Mouse (Mus musculus): ENCODE measurements around the gene Myo1g. TPM values are rescaled to one million over a fixed set of nuclear protein-coding genes. Genes with fewer than 3 reads are reported as not detected.

The Myo1g gene
- polyA plus RNA-seq, 1 experiment from 2014 or later, result 0.64 TPM

DNA sequence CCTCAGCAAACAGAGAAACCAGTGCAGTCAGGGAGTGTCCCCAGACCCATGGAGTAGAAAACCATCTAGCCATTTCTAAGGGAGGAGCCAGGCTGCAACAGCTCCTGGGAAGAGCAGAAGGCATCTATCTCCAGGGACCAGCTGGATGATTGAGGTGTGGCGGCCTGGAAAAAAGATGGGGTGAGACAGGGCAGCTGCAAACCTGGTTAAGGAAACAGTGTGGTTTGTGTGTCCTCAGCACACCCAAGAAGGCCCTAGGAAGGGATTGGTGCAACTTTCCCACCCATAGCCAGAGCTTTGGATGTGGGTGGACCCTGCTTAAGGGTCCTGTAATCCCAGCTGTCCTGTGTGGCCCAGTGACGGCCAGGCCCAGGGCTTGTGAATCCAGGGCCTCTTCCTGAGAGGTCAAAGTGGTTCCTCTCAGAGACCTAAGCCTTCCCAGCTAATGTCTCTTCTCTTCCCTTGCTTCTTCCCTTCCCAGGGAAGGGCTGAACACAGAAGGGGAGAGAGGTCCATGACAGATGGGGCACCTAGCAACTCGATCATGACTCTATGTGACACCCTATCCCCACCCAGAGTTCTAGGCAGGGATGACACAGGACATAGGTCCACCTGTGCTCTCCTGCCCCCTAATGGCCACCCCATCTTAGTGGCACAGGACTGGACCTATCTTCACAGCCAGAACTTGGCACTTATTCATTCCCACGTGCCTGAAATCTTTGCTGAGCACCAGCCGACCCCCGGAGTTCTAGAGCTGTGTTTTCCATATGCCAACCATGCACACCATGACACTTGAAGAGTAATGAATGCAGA is 30.9 kb downstream of the Myo1g start:
- DNase-seq (ENCODE audit: low spot score) (no peak), ATAC-seq (ENCODE audit: insufficient number of reproducible peaks, low FRiP score, low TSS enrichment, low read depth) (no peak)
- Histone ChIP-seq H3K4me2 (ENCODE audit: low read depth, severe bottlenecking) (no peak overlapping the region), H3K4me3 (ENCODE audit: low read depth, low read length) (no peak overlapping the region), H3K9ac (ENCODE audit: low read length) (no peak overlapping the region), H3K27me3 (ENCODE audit: control insufficient read depth, insufficient read depth, low read length) (no peaks in the 10 kb centered on the region), H3K36me3 (ENCODE audit: control insufficient read depth, insufficient read depth, low read length) (no peaks in the 10 kb centered on the region), H3K27ac (replicated peaks; ENCODE audit: low read depth, low read length) (no peak overlapping the region), H3K9me3 (ENCODE audit: control insufficient read depth, low read length) (no peaks in the 10 kb centered on the region), H3K4me1 (ENCODE audit: control insufficient read depth, insufficient read depth, low read length) (no peaks in the 10 kb centered on the region)
- 58% methylated on average over 6 of the region's 6 CpGs for WGBS

DNA sequence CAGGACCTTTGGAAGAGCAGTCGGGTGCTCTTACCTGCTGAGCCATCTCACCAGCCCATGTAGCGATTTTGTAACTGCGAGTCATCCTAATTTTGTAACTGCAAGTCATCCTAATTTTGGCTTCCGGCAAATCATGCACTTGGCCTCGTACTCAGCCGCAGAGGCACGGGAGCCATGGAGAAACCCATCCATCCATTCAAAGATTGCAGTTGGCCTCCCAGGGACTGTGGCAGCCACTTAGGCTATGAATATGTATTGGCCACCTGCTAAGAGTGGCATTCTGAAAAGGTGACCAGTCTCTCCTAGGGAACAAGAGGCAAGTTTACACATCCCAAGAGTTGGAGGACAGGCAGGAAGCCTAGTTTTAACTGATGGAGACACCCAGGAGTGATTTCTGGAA is 31.5 kb downstream of the Myo1g start:
- no peak overlapping the region for H3K27ac ChIP-seq (replicated peaks; ENCODE audit: low read depth, low read length)
- 89% methylated on average over 7 of the region's 7 CpGs for WGBS
- ATAC-seq (ENCODE audit: insufficient number of reproducible peaks, low FRiP score, low TSS enrichment, low read depth) (no peak), DNase-seq (ENCODE audit: low spot score) (no peak)
- H3K9ac ChIP-seq (ENCODE audit: low read length), result no peak overlapping the region
- H3K27me3 ChIP-seq (ENCODE audit: control insufficient read depth, insufficient read depth, low read length), result no peaks in the 10 kb centered on the region
- no peak overlapping the region for H3K4me2 ChIP-seq (ENCODE audit: low read depth, severe bottlenecking)
- H3K4me1 ChIP-seq (ENCODE audit: control insufficient read depth, insufficient read depth, low read length), result no peaks in the 10 kb centered on the region
- no peaks in the 10 kb centered on the region for H3K36me3 ChIP-seq (ENCODE audit: control insufficient read depth, insufficient read depth, low read length)
- H3K9me3 ChIP-seq (ENCODE audit: control insufficient read depth, low read length), result no peaks in the 10 kb centered on the region
- H3K4me3 ChIP-seq (ENCODE audit: low read depth, low read length), result no peak overlapping the region

DNA sequence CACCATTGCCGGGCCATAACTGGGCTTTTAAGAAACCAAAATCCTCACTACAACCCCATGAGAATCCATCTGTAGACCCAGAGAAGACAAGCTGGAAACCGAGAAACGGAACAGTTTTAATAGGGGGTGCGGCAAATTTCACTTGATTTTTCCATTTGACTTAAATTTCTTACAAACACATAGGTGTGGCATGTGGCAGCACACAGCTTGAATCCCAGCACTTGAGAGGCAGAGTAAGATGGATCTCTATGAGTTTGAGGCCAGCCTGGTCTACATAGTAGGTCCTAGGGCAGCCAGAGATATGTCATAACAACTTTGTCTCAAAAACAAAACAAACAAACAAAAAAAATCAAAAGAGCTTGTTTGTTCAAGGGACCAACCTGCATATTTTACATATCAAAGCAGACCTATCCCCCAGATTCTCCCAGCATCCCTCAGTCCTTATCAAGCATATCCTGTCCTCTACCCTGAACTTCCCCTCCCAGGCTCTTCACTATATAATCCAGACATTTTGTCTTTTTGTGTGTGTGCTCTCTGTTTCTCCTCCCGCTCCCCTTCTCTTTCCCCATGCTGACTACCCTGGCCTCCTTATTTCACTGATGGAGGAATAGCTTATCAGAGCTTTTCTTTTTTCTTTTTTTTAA is 32.6 kb downstream of the Myo1g start:
- 93% methylated on average over 5 of the region's 5 CpGs for WGBS
- Histone ChIP-seq H3K4me1 (ENCODE audit: control insufficient read depth, insufficient read depth, low read length) (no peaks in the 10 kb centered on the region), H3K36me3 (ENCODE audit: control insufficient read depth, insufficient read depth, low read length) (no peaks in the 10 kb centered on the region), H3K27ac (replicated peaks; ENCODE audit: low read depth, low read length) (no peak overlapping the region), H3K9me3 (ENCODE audit: control insufficient read depth, low read length) (no peaks in the 10 kb centered on the region), H3K27me3 (ENCODE audit: control insufficient read depth, insufficient read depth, low read length) (no peaks in the 10 kb centered on the region), H3K4me3 (ENCODE audit: low read depth, low read length) (no peak overlapping the region), H3K4me2 (ENCODE audit: low read depth, severe bottlenecking) (no peak overlapping the region), H3K9ac (ENCODE audit: low read length) (no peak overlapping the region)
- no peak for ATAC-seq (ENCODE audit: insufficient number of reproducible peaks, low FRiP score, low TSS enrichment, low read depth)
- DNase-seq (ENCODE audit: low spot score), result no peak

GRCm38 (mm10) chr11:6487496-6487895 is 33.3 kb downstream of the Myo1g start:
- Histone ChIP-seq H3K9ac (ENCODE audit: low read length) (no peak overlapping the region), H3K9me3 (ENCODE audit: control insufficient read depth, low read length) (no peaks in the 10 kb centered on the region), H3K27me3 (ENCODE audit: control insufficient read depth, insufficient read depth, low read length) (no peaks in the 10 kb centered on the region), H3K4me1 (ENCODE audit: control insufficient read depth, insufficient read depth, low read length) (no peaks in the 10 kb centered on the region), H3K4me3 (ENCODE audit: low read depth, low read length) (no peak overlapping the region), H3K27ac (replicated peaks; ENCODE audit: low read depth, low read length) (no peak overlapping the region), H3K4me2 (ENCODE audit: low read depth, severe bottlenecking) (no peak overlapping the region), H3K36me3 (ENCODE audit: control insufficient read depth, insufficient read depth, low read length) (no peaks in the 10 kb centered on the region)
- no peak for ATAC-seq (ENCODE audit: insufficient number of reproducible peaks, low FRiP score, low TSS enrichment, low read depth)
- 69% methylated on average over 7 of the region's 7 CpGs for WGBS
- no peak for DNase-seq (ENCODE audit: low spot score)

DNA sequence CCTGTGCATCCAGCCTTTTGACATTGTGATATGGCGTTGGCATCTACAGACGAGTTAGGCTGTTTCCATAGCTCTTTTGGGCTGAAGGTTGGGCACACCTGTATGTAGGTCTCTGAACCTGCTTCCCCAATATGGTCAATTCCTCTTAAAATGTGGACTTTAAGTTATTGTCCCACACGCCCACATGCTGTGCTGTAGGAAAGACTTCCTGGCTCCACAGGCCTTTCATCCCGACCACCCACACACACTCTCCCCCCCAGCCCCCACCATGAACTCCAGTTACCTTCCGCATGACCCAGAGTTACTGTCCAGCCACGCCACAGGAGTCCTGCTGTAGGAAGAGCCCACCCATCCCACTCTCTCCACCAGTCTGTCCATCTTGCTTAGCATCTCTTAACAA is 33.8 kb downstream of the Myo1g start:
- Histone ChIP-seq H3K4me2 (ENCODE audit: low read depth, severe bottlenecking) (no peak overlapping the region), H3K27me3 (ENCODE audit: control insufficient read depth, insufficient read depth, low read length) (no peaks in the 10 kb centered on the region), H3K36me3 (ENCODE audit: control insufficient read depth, insufficient read depth, low read length) (no peaks in the 10 kb centered on the region), H3K9me3 (ENCODE audit: control insufficient read depth, low read length) (no peaks in the 10 kb centered on the region), H3K4me3 (ENCODE audit: low read depth, low read length) (no peak overlapping the region), H3K9ac (ENCODE audit: low read length) (no peak overlapping the region), H3K27ac (replicated peaks; ENCODE audit: low read depth, low read length) (no peak overlapping the region), H3K4me1 (ENCODE audit: control insufficient read depth, insufficient read depth, low read length) (no peaks in the 10 kb centered on the region)
- ATAC-seq (ENCODE audit: insufficient number of reproducible peaks, low FRiP score, low TSS enrichment, low read depth), result no peak
- DNase-seq (ENCODE audit: low spot score), result no peak
- WGBS, result 61% methylated on average over 6 of the region's 6 CpGs

- Histone ChIP-seq H3K27ac (replicated peaks; ENCODE audit: low read depth, low read length) (no peak overlapping the region), H3K27me3 (ENCODE audit: control insufficient read depth, insufficient read depth, low read length) (no peaks in the 10 kb centered on the region), H3K9ac (ENCODE audit: low read length) (no peak overlapping the region), H3K36me3 (ENCODE audit: control insufficient read depth, insufficient read depth, low read length) (no peaks in the 10 kb centered on the region), H3K9me3 (ENCODE audit: control insufficient read depth, low read length) (no peaks in the 10 kb centered on the region), H3K4me2 (ENCODE audit: low read depth, severe bottlenecking) (no peak overlapping the region), H3K4me1 (ENCODE audit: control insufficient read depth, insufficient read depth, low read length) (no peaks in the 10 kb centered on the region), H3K4me3 (ENCODE audit: low read depth, low read length) (no peak overlapping the region)
- 67% methylated on average over 3 of the region's 3 CpGs for WGBS
- no peak for DNase-seq (ENCODE audit: low spot score)
- no peak for ATAC-seq (ENCODE audit: insufficient number of reproducible peaks, low FRiP score, low TSS enrichment, low read depth)
Measured at GRCm38 (mm10) chr11:6484244-6484959, 36.4 kb downstream of the Myo1g start.

GRCm38 (mm10) chr11:6483103-6483502 is 37.7 kb downstream of the Myo1g start:
- Histone ChIP-seq H3K4me1 (ENCODE audit: control insufficient read depth, insufficient read depth, low read length) (no peaks in the 10 kb centered on the region), H3K36me3 (ENCODE audit: control insufficient read depth, insufficient read depth, low read length) (no peaks in the 10 kb centered on the region), H3K4me2 (ENCODE audit: low read depth, severe bottlenecking) (no peak overlapping the region), H3K27me3 (ENCODE audit: control insufficient read depth, insufficient read depth, low read length) (no peaks in the 10 kb centered on the region), H3K27ac (replicated peaks; ENCODE audit: low read depth, low read length) (no peak overlapping the region), H3K9me3 (ENCODE audit: control insufficient read depth, low read length) (no peaks in the 10 kb centered on the region), H3K4me3 (ENCODE audit: low read depth, low read length) (no peak overlapping the region), H3K9ac (ENCODE audit: low read length) (no peak overlapping the region)
- WGBS, result 85% methylated on average over 2 of the region's 2 CpGs
- DNase-seq (ENCODE audit: low spot score) (no peak), ATAC-seq (ENCODE audit: insufficient number of reproducible peaks, low FRiP score, low TSS enrichment, low read depth) (no peak)

DNA sequence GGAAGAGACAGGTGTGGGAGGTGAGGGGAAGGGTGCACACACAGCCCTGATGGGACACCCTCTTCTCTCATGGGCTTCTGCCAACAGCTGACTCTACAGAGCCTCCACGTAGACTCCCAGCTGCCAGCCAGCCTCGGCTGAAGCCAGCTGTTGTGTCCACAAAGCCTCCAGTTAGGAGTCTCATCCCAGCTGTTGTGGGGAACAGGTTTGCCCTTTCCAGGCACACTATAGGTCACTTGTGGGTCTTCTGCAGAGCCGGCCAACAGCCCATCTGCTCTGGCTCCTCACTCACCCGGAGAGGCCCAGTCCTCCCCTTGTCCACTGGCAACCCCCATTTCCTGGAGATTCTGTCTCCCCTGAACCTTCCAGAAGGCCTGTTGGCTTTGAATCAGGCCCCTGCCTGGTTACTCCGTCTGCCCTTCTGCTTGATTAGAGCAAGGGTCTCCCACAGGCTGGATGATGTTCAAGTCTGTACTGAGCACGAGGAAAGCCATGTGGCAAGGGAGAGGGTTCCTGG is 39.0 kb downstream of the Myo1g start:
- Histone ChIP-seq H3K27ac (replicated peaks; ENCODE audit: low read depth, low read length) (no peak overlapping the region), H3K27me3 (ENCODE audit: control insufficient read depth, insufficient read depth, low read length) (no peaks in the 10 kb centered on the region), H3K36me3 (ENCODE audit: control insufficient read depth, insufficient read depth, low read length) (no peaks in the 10 kb centered on the region), H3K4me2 (ENCODE audit: low read depth, severe bottlenecking) (no peak overlapping the region), H3K9ac (ENCODE audit: low read length) (no peak overlapping the region), H3K4me1 (ENCODE audit: control insufficient read depth, insufficient read depth, low read length) (no peaks in the 10 kb centered on the region), H3K9me3 (ENCODE audit: control insufficient read depth, low read length) (no peaks in the 10 kb centered on the region), H3K4me3 (ENCODE audit: low read depth, low read length) (no peak overlapping the region)
- no peak for ATAC-seq (ENCODE audit: insufficient number of reproducible peaks, low FRiP score, low TSS enrichment, low read depth)
- DNase-seq (ENCODE audit: low spot score), result no peak
- WGBS, result 84% methylated on average over 6 of the region's 6 CpGs
